Mouse (Mus musculus): ENCODE measurements around the gene Bcat1.

GRCm38 (mm10) chr6:145052669-145053068, 23.3 kb downstream of the Bcat1 start:
- TF ChIP-seq EP300 (IDR thresholded peaks at IDR 0.05; ENCODE audit: low read depth): no peak
- no peak for TF ChIP-seq CTCF (IDR thresholded peaks at IDR 0.05; ENCODE audit: low read depth)
